Mouse (Mus musculus): ENCODE results near the gene Cops7b. TPM values are rescaled to one million over a fixed set of nuclear protein-coding genes. Genes with fewer than 3 reads are reported as not detected.

Gene Cops7b
- polyA plus RNA-seq, 1 experiment from 2014 or later, result 32.3 TPM

- Histone ChIP-seq H3K4me2 (replicated peaks) (no peak overlapping the region), H3K9ac (no peak overlapping the region), H3K9me3 (no peaks in the 10 kb centered on the region), H3K36me3 (no peaks in the 10 kb centered on the region), H3K27ac (no peak overlapping the region), H3K4me3 (replicated peaks) (no peak overlapping the region), H3K4me1 (replicated peaks) (no peaks in the 10 kb centered on the region), H3K27me3 (replicated peaks) (no peaks in the 10 kb centered on the region)
- no peak for ATAC-seq
- 57% methylated on average over 2 of the region's 2 CpGs for WGBS
These were observed 14.3 kb upstream of the Cops7b start for GRCm38 (mm10) chr1:86568409-86568808.

DNA sequence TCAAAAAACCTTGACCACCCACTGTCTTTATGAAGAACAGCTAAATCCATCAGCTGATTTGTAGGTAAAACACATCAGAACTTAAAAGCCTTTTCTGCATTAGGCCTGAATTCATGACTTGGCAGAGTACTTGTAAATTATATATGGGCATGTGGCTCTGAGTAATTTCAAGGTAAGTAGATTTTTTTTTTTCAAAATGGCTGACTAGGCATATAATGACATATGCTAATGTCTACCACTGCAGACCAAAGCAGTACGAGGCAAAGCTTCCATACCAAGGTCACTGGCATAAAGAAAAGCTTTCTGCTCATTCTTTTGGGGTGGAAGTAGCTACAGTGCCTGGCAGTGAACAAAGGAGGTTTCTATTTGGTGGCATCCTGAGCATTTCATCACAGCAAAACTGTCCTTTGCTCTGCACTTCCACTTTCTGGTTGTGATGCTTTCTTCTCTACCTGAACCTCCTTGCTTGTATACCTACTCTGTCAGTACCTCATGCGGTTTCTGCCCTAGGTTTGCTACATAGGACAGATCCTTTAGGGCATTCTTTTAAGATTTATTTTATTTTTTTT lies 13.3 kb upstream of the Cops7b start:
- H3K9ac ChIP-seq, result no peak overlapping the region
- 93% methylated on average over 2 of the region's 2 CpGs for whole genome bisulfite sequencing

DNA sequence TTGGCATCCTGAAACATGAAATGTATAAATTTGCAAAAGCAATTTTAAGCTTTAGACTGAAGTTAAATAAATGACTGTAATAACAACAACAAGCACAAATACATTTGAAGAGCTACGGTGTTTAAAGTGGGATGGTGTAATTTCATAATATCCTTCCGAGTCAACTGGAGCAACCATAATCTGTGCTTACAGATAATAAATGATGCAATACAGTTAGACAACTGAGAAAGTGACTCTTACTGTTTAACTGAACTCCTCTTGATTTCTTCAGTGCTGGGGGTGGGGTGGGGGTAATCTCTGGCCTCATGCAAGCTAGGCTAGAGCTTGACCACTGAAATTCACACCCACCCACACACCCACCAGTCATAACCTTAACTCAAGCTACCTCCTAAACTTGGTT lies 11.3 kb upstream of the Cops7b start:
- no peak overlapping the region for H3K4me3 ChIP-seq (replicated peaks)
- H3K4me1 ChIP-seq (replicated peaks), result no peaks in the 10 kb centered on the region
- H3K9me3 ChIP-seq, result no peaks in the 10 kb centered on the region
- 73% methylated on average over 2 of the region's 2 CpGs for WGBS
- H3K9ac ChIP-seq, result no peak overlapping the region
- H3K27ac ChIP-seq, result no peak overlapping the region
- no peaks in the 10 kb centered on the region for H3K27me3 ChIP-seq (replicated peaks)
- no peak overlapping the region for H3K4me2 ChIP-seq (replicated peaks)
- ATAC-seq, result no peak
- H3K36me3 ChIP-seq, result no peaks in the 10 kb centered on the region

More for the DNA sequence above, 13.3 kb upstream of the Cops7b start:
- H3K36me3 ChIP-seq, result no peaks in the 10 kb centered on the region
- H3K9me3 ChIP-seq, result no peaks in the 10 kb centered on the region
- no peak overlapping the region for H3K4me2 ChIP-seq (replicated peaks)
- no peak overlapping the region for H3K4me3 ChIP-seq (replicated peaks)
- no peaks in the 10 kb centered on the region for H3K27me3 ChIP-seq (replicated peaks)
- ATAC-seq, result no peak
- H3K27ac ChIP-seq, result no peak overlapping the region
- H3K4me1 ChIP-seq (replicated peaks), result no peaks in the 10 kb centered on the region

GRCm38 (mm10) chr1:86571941-86572340 lies 10.8 kb upstream of the Cops7b start:
- Histone ChIP-seq H3K9ac (no peak overlapping the region), H3K9me3 (no peaks in the 10 kb centered on the region), H3K27ac (no peak overlapping the region), H3K36me3 (no peaks in the 10 kb centered on the region), H3K27me3 (replicated peaks) (no peaks in the 10 kb centered on the region), H3K4me1 (replicated peaks) (no peaks in the 10 kb centered on the region), H3K4me2 (replicated peaks) (no peak overlapping the region), H3K4me3 (replicated peaks) (no peak overlapping the region)
- ATAC-seq, result no peak
- 72% methylated on average over 4 of the region's 4 CpGs for WGBS

DNA sequence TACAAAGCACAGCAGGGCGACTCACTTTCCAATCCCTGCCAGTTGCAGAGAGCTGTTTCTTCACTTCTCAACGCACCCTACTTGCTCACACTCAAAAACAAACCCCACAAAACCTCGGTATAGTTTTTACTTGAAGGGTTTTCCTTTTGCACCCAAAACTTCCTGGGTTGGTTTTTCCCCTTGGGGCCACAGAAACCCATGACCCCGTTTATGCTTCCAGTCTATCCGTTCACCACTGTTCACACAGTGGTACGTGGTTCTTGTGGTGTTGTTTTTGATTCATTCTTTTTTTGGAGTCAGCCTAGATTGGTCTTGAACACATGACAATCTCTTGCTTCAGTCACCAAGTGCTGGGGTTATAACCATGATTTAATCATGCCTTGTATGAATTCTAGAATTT lies 2.3 kb upstream of the Cops7b start:
- WGBS, result 72% methylated on average over 6 of the region's 6 CpGs
- no peak overlapping the region for H3K27ac ChIP-seq
- no peaks in the 10 kb centered on the region for H3K27me3 ChIP-seq (replicated peaks)
- H3K4me3 ChIP-seq (replicated peaks), result no peak overlapping the region
- no peak overlapping the region for H3K4me2 ChIP-seq (replicated peaks)
- no peaks in the 10 kb centered on the region for H3K9me3 ChIP-seq
- no peak overlapping the region for H3K9ac ChIP-seq
- H3K36me3 ChIP-seq, result no peaks in the 10 kb centered on the region
- no peak for ATAC-seq
- peaks cover 4% of the 10 kb centered on the region; the same call in 1 of the 2 replicates for H3K4me1 ChIP-seq (replicated peaks)

DNA sequence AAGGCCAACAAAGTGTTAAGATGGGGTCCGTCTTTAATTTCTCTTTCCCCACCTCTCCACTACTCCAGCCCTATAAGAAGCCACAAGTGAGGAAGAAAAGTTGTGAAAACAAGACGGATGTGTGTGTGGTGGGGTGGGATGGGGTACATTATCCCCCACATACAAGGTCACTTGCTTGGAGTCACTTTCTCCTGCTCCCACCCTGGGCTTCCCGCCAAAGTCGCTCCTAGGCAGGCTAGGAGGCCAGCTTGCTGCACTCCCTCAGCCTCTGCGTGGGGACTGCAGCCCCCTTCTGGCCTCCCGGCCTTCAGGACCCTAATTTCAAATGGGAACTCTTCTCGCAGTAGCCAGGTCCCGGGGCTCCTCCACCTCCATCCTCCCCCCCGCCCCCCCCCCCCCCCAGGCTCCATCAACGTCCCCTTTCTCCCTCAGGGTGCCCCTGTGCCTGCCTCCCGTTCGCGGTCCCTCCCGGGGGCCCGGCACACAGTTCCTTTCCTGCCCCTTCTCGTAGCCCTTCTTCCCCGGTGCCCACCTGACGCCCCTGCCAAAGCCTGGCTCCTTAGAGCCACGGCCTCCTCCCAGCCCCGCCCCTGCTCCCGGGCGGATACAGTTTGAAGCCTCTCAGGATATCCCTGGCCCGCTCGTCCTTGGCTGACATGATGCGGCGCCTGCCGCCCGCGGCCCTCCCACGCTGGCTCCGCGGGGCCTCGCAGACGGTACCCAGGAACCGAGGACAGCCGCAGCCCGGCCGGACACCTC lies 833 bp upstream of the Cops7b start:
- peak overlapping the region; percentile 55; the same call in 1 of the 2 replicates for H3K27ac ChIP-seq

DNA sequence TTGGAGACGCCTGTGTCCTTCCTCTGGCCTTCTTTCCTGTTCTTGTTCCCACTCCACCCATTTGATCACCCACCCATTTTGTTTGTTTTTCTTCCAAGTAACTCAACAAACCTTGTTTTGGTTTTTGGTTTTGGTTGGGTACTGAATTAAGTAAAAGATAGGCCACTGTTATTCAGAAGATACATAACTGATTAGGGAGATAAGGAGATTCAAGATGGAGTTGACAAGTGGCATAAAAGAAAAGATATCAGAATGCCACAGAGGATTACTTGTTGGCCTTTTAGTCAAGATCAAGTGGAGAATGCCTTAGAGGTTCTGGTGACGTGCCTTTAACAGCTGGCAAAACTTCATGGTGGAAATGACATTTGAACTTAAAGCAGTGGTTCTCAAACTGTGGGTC lies 1.0 kb downstream of the Cops7b start:
- Histone ChIP-seq H3K9me3 (no peaks in the 10 kb centered on the region), H3K36me3 (no peaks in the 10 kb centered on the region), H3K4me1 (replicated peaks) (peaks cover 8% of the 10 kb centered on the region; the same call in 1 of the 2 replicates), H3K9ac (no peak overlapping the region), H3K27me3 (replicated peaks) (no peaks in the 10 kb centered on the region), H3K4me3 (replicated peaks) (no peak overlapping the region), H3K4me2 (replicated peaks) (no peak overlapping the region), H3K27ac (no peak overlapping the region)
- WGBS, result 63% methylated on average over 2 of the region's 2 CpGs
- no peak for ATAC-seq

More for the DNA sequence above, 833 bp upstream of the Cops7b start:
- no peaks in the 10 kb centered on the region for H3K36me3 ChIP-seq
- H3K4me3 ChIP-seq (replicated peaks), result peak overlapping the region; percentile 83
- ATAC-seq, result peak; percentile 86
- WGBS, result 2% methylated on average over 35 of the region's 38 CpGs
- H3K9ac ChIP-seq, result peak overlapping the region; percentile 89
- peaks cover 4% of the 10 kb centered on the region; the same call in 1 of the 2 replicates for H3K4me1 ChIP-seq (replicated peaks)
- no peaks in the 10 kb centered on the region for H3K9me3 ChIP-seq
- H3K4me2 ChIP-seq (replicated peaks), result peak overlapping the region; percentile 77
- no peaks in the 10 kb centered on the region for H3K27me3 ChIP-seq (replicated peaks)

DNA sequence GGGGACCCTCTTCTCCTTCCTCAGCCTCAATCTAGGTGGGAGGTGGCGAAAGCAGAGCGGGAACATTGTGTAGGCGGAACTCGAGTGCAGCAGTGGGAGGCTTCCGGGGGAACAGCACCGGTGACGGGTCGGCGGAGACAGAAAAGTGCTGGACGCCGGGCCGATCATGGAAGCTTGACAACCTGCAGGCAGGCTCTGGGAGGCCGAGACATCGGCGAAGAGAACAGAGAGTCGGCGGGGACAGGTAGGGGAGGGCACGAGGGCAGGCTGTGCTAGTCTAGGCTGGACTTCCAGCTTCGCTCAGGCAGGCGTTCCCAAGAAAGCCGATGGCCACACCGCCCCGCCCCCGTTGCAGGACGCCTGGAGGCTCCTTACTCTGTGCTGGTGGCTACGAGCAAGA lies 4.3 kb downstream of the Cops7b start:
- Histone ChIP-seq H3K4me1 (replicated peaks) (0 out of 2 replicates have a peak, but pooled peaks cover 4% of the 10 kb centered on the region), H3K4me2 (replicated peaks) (peak overlapping the region; percentile 84), H3K36me3 (no peaks in the 10 kb centered on the region), H3K4me3 (replicated peaks) (peak overlapping the region; percentile 95), H3K9ac (peak overlapping the region; percentile 82), H3K9me3 (no peaks in the 10 kb centered on the region), H3K27me3 (replicated peaks) (no peaks in the 10 kb centered on the region), H3K27ac (no peak overlapping the region)
- under 1% methylated on average over 26 of the region's 26 CpGs for WGBS
- no peak for ATAC-seq

GRCm38 (mm10) chr1:86594539-86594938 lies 11.8 kb downstream of the Cops7b start:
- Histone ChIP-seq H3K27ac (no peak overlapping the region), H3K36me3 (peaks cover 2% of the 10 kb centered on the region), H3K9ac (no peak overlapping the region), H3K9me3 (no peaks in the 10 kb centered on the region), H3K4me2 (replicated peaks) (no peak overlapping the region), H3K4me1 (replicated peaks) (no peaks in the 10 kb centered on the region), H3K4me3 (replicated peaks) (no peak overlapping the region), H3K27me3 (replicated peaks) (no peaks in the 10 kb centered on the region)
- 93% methylated on average over 7 of the region's 7 CpGs for WGBS
- no peak for ATAC-seq

- Histone ChIP-seq H3K9ac (no peak overlapping the region), H3K4me2 (replicated peaks) (no peak overlapping the region), H3K27me3 (replicated peaks) (no peaks in the 10 kb centered on the region), H3K36me3 (peaks cover 7% of the 10 kb centered on the region), H3K4me3 (replicated peaks) (no peak overlapping the region), H3K9me3 (no peaks in the 10 kb centered on the region), H3K4me1 (replicated peaks) (no peaks in the 10 kb centered on the region), H3K27ac (no peak overlapping the region)
- no peak for ATAC-seq
- WGBS, result 80% methylated on average over 6 of the region's 6 CpGs
These were observed 12.6 kb downstream of the Cops7b start for GRCm38 (mm10) chr1:86595315-86595714.

DNA sequence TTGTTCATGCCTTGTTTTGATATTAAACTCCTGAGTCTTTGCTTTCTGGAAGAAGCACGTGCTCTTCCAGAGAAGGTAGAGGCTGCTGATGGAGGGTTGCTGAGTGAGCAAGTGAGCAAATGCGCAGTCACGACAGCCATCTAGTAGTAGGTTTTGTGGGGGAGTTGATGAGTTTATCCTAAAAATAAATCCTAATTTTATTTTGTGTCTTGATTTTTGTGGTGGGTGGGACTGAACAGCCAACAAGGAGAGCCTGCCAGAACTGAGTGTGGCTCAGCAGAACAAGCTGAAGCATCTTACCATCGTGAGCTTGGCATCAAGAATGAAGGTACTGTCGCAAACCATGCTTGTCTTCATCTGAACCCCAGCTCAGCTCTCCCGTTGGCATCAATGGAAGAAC lies 13.8 kb downstream of the Cops7b start:
- Histone ChIP-seq H3K9ac (no peak overlapping the region), H3K4me1 (replicated peaks) (no peaks in the 10 kb centered on the region), H3K27ac (no peak overlapping the region), H3K4me2 (replicated peaks) (no peak overlapping the region), H3K27me3 (replicated peaks) (no peaks in the 10 kb centered on the region), H3K36me3 (peaks cover 16% of the 10 kb centered on the region), H3K4me3 (replicated peaks) (no peak overlapping the region), H3K9me3 (no peaks in the 10 kb centered on the region)
- WGBS, result 95% methylated on average over 6 of the region's 6 CpGs
- no peak for ATAC-seq

DNA sequence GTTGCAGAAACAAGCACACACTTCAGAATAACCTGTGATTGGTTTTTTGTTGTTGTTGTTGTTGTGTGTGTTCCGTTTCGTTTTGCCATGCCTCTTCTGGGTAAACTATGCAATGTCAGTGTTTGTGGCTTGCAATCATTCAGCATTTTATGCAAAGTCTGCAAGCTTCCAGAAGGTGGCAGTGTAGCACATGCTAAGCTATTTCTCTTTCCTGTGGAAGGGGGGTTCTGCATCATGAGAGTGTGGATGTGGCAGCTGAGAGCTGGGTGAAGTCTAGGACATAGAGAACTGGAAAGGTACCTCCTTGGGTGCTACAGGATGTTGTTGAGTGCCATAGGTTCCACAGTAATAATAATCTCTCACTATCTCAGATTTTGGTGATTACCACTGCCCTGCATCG lies 15.8 kb downstream of the Cops7b start:
- Histone ChIP-seq H3K27ac (no peak overlapping the region), H3K27me3 (replicated peaks) (no peaks in the 10 kb centered on the region), H3K36me3 (peaks cover 20% of the 10 kb centered on the region), H3K4me1 (replicated peaks) (no peaks in the 10 kb centered on the region), H3K9ac (no peak overlapping the region), H3K9me3 (no peaks in the 10 kb centered on the region), H3K4me3 (replicated peaks) (no peak overlapping the region), H3K4me2 (replicated peaks) (no peak overlapping the region)
- 79% methylated on average over 3 of the region's 3 CpGs for WGBS
- no peak for ATAC-seq

DNA sequence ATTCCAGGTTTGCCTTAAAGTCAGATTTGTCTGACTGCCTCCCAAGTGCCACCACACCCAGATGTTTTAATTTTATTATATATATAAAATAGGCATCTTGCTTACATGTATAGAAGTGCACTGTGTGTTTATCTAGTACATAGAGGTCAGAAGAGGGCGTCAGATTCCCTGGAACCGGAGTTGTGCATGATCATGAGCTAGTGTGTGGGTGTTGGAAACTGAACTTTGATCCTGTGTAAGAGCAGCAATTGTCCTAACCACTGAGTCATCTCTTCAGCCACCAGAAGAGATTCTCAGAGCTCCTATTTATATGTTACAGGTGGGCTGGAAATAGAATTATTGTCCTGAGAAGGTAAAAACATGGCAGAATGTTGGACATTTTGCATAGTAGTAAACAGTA lies 17.4 kb downstream of the Cops7b start:
- H3K9me3 ChIP-seq, result no peaks in the 10 kb centered on the region
- H3K4me2 ChIP-seq (replicated peaks), result no peak overlapping the region
- peaks cover 27% of the 10 kb centered on the region for H3K36me3 ChIP-seq
- H3K27me3 ChIP-seq (replicated peaks), result no peaks in the 10 kb centered on the region
- 76% methylated on average over 2 of the region's 2 CpGs for WGBS
- no peaks in the 10 kb centered on the region for H3K4me1 ChIP-seq (replicated peaks)
- H3K9ac ChIP-seq, result no peak overlapping the region
- H3K4me3 ChIP-seq (replicated peaks), result no peak overlapping the region
- no peak overlapping the region for H3K27ac ChIP-seq
- no peak for ATAC-seq
